Mouse (Mus musculus) olfactory bulb, adult 2 months (tissue): ENCODE measurements around the gene Grk5.
"Not testable (repeated sequence)": the region's sequence is repeated elsewhere in the genome, so short reads cannot be mapped to it uniquely, and the experiment has no call there.

Experiments
- CTCF ChIP-seq: fragments of 200-500 bp; IDR thresholded peaks from 2 replicates; pipeline ENCODE4 v1.5.1; 2012; ENCODE audit warnings: low read depth, mild to moderate bottlenecking, low read length, moderate library complexity; ENCODE audit not compliant: insufficient read depth
- POLR2A ChIP-seq: fragments of 200-500 bp; IDR thresholded peaks from 2 replicates; pipeline ENCODE4 v1.6.1; 2012; ENCODE audit warnings: mild to moderate bottlenecking, low read depth, low read length, moderate library complexity; ENCODE audit not compliant: insufficient read depth

DNA sequence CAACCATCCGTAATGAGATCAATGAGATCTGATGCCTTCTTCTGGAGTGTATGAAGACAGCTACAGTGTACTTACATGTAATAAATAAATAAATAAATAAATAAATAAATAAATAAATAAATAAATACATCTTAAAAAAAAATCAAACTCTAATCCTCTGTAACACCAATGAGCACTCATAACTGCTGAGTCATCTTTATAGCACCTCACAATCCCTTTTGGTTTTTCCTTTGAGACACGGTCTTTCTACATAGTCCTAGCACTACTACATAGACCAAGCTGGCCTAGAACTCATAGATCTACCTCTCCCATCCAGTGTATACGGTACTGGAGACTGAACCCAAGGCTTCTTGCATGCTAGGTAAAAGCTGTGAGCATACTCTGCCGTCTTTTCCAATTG is 23.4 kb upstream of the Grk5 start:
- not testable (repeated sequence) for TF ChIP-seq CTCF, POLR2A
